Mouse (Mus musculus) naive thymus-derived CD4-positive, alpha-beta T cell, adult 5 months (primary cell): ENCODE measurements around the gene Olfr727. TPM values are rescaled to one million over a fixed set of nuclear protein-coding genes. Genes with fewer than 3 reads are reported as not detected.

Source experiments
- polyA plus RNA-seq: library from polyadenylated mRNA; unstranded; fragments of 100-300 nt; shearing (Covaris generic); gene quantifications from one replicate; pipeline ENCODE4 v1.2.1, GENCODE M21; 2017

Olfr727 gene
- polyA plus RNA-seq = 0.30 TPM

GRCm38 (mm10) chr14:50122886-50123285 is at the start of gene Olfr727:
Gene Olfr727, plus strand, starts transcription at chr14:50123186.

GRCm38 (mm10) chr14:50090853-50091252 is 32.1 kb upstream of the Olfr727 start, which contains the start of gene Olfr726:
Gene Olfr726, minus strand, starts transcription at chr14:50090953.

GRCm38 (mm10) chr14:50142580-50142979 is 19.6 kb downstream of the Olfr727 start, which contains the start of gene Olfr728:
Gene Olfr728, minus strand, starts transcription at chr14:50142680.

GRCm38 (mm10) chr14:50152810-50153209 is 29.8 kb downstream of the Olfr727 start, which contains the start of gene Olfr729:
Gene Olfr729, minus strand, starts transcription at chr14:50152910.

Other genes starting within 250 kb of the Olfr727 start
- gene Olfr722, start 221.2 kb upstream of the Olfr727 start, polyA plus RNA-seq = not detected
- gene Olfr723, start 191.4 kb upstream of the Olfr727 start, polyA plus RNA-seq = not detected
- not detected for gene Olfr724, start 159.9 kb upstream of the Olfr727 start, polyA plus RNA-seq
- gene Olfr725, start 82.8 kb upstream of the Olfr727 start, polyA plus RNA-seq = not detected
- not detected for gene Olfr726, start 32.2 kb upstream of the Olfr727 start, polyA plus RNA-seq
- not detected for gene Olfr728, start 19.5 kb downstream of the Olfr727 start, polyA plus RNA-seq
- gene Olfr729, start 29.7 kb downstream of the Olfr727 start, polyA plus RNA-seq = 0.30 TPM
- gene Olfr730, start 65.0 kb downstream of the Olfr727 start, polyA plus RNA-seq = not detected
- gene Olfr731, start 118.7 kb downstream of the Olfr727 start, polyA plus RNA-seq = 0.06 TPM
- not detected for gene Olfr732, start 161.0 kb downstream of the Olfr727 start, polyA plus RNA-seq
- gene Olfr733, start 178.3 kb downstream of the Olfr727 start, polyA plus RNA-seq = not detected
- gene Olfr734, start 203.6 kb downstream of the Olfr727 start, polyA plus RNA-seq = not detected
- gene Olfr735, start 225.7 kb downstream of the Olfr727 start, polyA plus RNA-seq = not detected
- gene Tlr11, start 234.7 kb downstream of the Olfr727 start, polyA plus RNA-seq = not detected